17 mouse cellular contexts compared by ENCODE assay signal in genomic region chr7:91345073-91345472, GRCm38 (mm10).
"Had no signal": no experiment of that assay in that cellular context is flagged by ENCODE, and none has a peak within 500 bp of the region (broad histone marks: within the 10 kb centered on the region; RNA-seq: fewer than 3 reads in every experiment).

No protein-coding gene starts in this region.

- H3K36me3 ChIP-seq: lung, embryonic 15.5 days; midbrain, embryonic 13.5 days; midbrain, embryonic 15.5 days; neural tube, embryonic 12.5 days; stomach, embryonic 15.5 days had no signal

- H3K9me3 ChIP-seq: lung, embryonic 15.5 days; megakaryocyte, embryonic 14.5 days; midbrain, embryonic 13.5 days; midbrain, embryonic 15.5 days; neural tube, embryonic 12.5 days; stomach, embryonic 15.5 days had no signal

- H3K4me1 ChIP-seq: lung, embryonic 15.5 days; megakaryocyte, embryonic 14.5 days; midbrain, embryonic 13.5 days; midbrain, embryonic 15.5 days; neural tube, embryonic 12.5 days; stomach, embryonic 15.5 days had no signal

- DNase-seq: lung, adult 2 months; lung, postnatal 14 days; lung, postnatal 36 days; right cerebral cortex, postnatal 14 days; thymus, adult 2 months; thymus, postnatal 25 days; thymus, postnatal 4 days had no signal

- H3K27me3 ChIP-seq: lung, embryonic 15.5 days; megakaryocyte, embryonic 14.5 days; midbrain, embryonic 13.5 days; midbrain, embryonic 15.5 days; neural tube, embryonic 12.5 days; stomach, embryonic 15.5 days had no signal

- H3K4me3 ChIP-seq: lung, embryonic 15.5 days; megakaryocyte, embryonic 14.5 days; midbrain, embryonic 13.5 days; midbrain, embryonic 15.5 days; neural tube, embryonic 12.5 days; stomach, embryonic 15.5 days had no signal

- H3K9ac ChIP-seq: lung, embryonic 15.5 days; midbrain, embryonic 13.5 days; midbrain, embryonic 15.5 days; neural tube, embryonic 12.5 days; stomach, embryonic 15.5 days had no signal

- H3K4me2 ChIP-seq: lung, embryonic 15.5 days; midbrain, embryonic 11.5 days; midbrain, embryonic 13.5 days; midbrain, embryonic 15.5 days; neural tube, embryonic 12.5 days; stomach, embryonic 15.5 days had no signal

- ATAC-seq: lung, postnatal 0 days; midbrain, embryonic 13.5 days; midbrain, embryonic 15.5 days had no signal

- H3K27ac ChIP-seq: lung, embryonic 15.5 days; macrophage; midbrain, embryonic 13.5 days; midbrain, embryonic 15.5 days; neural tube, embryonic 12.5 days; stomach, embryonic 15.5 days; stomach, postnatal 0 days had no signal
